Mouse (Mus musculus): ENCODE results near the gene Ripor3. TPM values are rescaled to one million over a fixed set of nuclear protein-coding genes. Genes with fewer than 3 reads are reported as not detected.

Ripor3 gene
- polyA plus RNA-seq, 1 experiment = 0.84 TPM

GRCm38 (mm10) chr2:168006489-168006888 is 3.9 kb downstream of the Ripor3 start:
- DNase-seq = no peak
- Histone ChIP-seq H3K27me3 (ENCODE audit: control insufficient read depth, insufficient read depth, low read length) (no peaks in the 10 kb centered on the region), H3K4me1 (ENCODE audit: control insufficient read depth, insufficient read depth, low read length) (no peaks in the 10 kb centered on the region), H3K27ac (ENCODE audit: insufficient read depth, low read length) (no peak overlapping the region), H3K4me3 (replicated peaks; ENCODE audit: insufficient read depth, low read depth, low read length) (no peak overlapping the region)
- no peak for TF ChIP-seq CTCF (IDR thresholded peaks at IDR 0.05; ENCODE audit: borderline replicate concordance, insufficient read depth, low read depth, low read length)
- no peak for TF ChIP-seq POLR2A (IDR thresholded peaks at IDR 0.05; ENCODE audit: borderline replicate concordance, insufficient read depth, low read length)
- WGBS = 66% methylated on average over 6 of the region's 6 CpGs

DNA sequence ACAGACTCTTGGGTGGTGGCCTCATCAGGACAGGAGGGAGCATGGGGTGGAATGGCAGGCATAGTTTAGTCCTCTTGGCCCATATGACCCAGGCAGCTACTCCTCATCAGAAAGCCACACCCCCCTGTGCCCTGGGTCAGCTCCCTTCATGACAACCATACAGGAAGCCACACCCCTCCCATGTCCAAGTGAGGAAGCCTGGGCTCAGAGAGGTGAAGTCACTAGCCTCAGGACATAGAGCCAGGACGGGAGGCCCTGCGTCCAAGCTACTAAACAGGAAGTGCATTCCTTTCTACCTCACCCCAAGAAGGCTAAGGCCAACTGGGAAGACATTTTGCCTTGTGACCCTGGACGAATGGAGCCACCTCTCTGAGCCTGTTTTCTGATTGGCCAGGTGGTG is 4.8 kb downstream of the Ripor3 start:
- no peak for TF ChIP-seq POLR2A (IDR thresholded peaks at IDR 0.05; ENCODE audit: borderline replicate concordance, insufficient read depth, low read length)
- no peak for TF ChIP-seq CTCF (IDR thresholded peaks at IDR 0.05; ENCODE audit: borderline replicate concordance, insufficient read depth, low read depth, low read length)
- Histone ChIP-seq H3K4me3 (replicated peaks; ENCODE audit: insufficient read depth, low read depth, low read length) (no peak overlapping the region), H3K4me1 (ENCODE audit: control insufficient read depth, insufficient read depth, low read length) (no peaks in the 10 kb centered on the region)

DNA sequence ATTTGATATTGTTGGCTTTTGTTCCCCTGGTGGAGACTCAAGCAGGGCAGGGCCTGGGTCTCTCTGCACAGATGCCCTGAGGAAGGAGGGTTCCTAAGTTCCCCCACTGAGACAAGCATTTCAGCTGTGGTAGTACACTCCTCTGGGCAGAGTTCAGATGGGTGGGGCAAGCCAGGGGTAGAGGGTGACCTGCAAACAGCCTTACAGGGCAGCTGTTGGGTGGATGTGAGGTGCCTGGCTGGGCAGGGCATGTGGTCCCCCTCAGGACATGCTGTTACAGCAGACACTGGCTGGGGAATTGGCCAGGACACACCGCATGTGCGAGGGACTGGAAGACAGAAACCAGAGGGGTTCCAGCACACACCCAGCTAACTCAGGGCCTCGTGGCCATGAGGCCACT is 5.4 kb downstream of the Ripor3 start:
- Histone ChIP-seq H3K27ac (ENCODE audit: insufficient read depth, low read length) (no peak overlapping the region), H3K4me1 (ENCODE audit: control insufficient read depth, insufficient read depth, low read length) (no peaks in the 10 kb centered on the region), H3K27me3 (ENCODE audit: control insufficient read depth, insufficient read depth, low read length) (no peaks in the 10 kb centered on the region), H3K4me3 (replicated peaks; ENCODE audit: insufficient read depth, low read depth, low read length) (no peak overlapping the region)
- no peak for TF ChIP-seq POLR2A (IDR thresholded peaks at IDR 0.05; ENCODE audit: borderline replicate concordance, insufficient read depth, low read length)
- 74% methylated on average over 3 of the region's 3 CpGs for WGBS
- DNase-seq = no peak

More for the DNA sequence above, 4.8 kb downstream of the Ripor3 start:
- no peak for DNase-seq
- H3K27ac ChIP-seq (ENCODE audit: insufficient read depth, low read length) = no peak overlapping the region
- no peaks in the 10 kb centered on the region for H3K27me3 ChIP-seq (ENCODE audit: control insufficient read depth, insufficient read depth, low read length)
- WGBS = 79% methylated on average over 3 of the region's 3 CpGs

GRCm38 (mm10) chr2:168004369-168004768 is 6.0 kb downstream of the Ripor3 start:
- no peaks in the 10 kb centered on the region for H3K27me3 ChIP-seq (ENCODE audit: control insufficient read depth, insufficient read depth, low read length)

DNA sequence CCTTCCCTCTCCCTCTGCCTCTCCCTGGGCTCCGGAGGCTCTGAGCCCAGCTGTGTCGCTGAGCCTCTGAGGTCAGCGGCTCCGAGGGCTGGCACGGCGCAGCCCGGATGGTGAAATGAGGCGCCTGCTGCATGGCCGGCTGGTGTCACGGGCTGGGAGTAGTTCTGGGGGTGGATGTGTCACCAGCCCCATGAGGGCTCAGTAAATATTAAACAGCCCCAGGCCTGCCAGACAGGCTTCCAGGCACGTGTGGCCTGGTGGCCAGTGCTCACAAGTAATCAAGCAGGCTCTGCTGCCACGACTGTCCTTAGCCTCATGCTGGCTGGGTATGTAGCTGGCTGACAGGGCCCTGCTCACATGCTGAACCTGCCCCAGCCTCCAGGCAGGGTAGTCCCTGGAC is 7.0 kb downstream of the Ripor3 start:
- Histone ChIP-seq H3K27ac (ENCODE audit: insufficient read depth, low read length) (no peak overlapping the region), H3K27me3 (ENCODE audit: control insufficient read depth, insufficient read depth, low read length) (no peaks in the 10 kb centered on the region), H3K4me1 (ENCODE audit: control insufficient read depth, insufficient read depth, low read length) (no peaks in the 10 kb centered on the region), H3K4me3 (replicated peaks; ENCODE audit: insufficient read depth, low read depth, low read length) (no peak overlapping the region)
- TF ChIP-seq CTCF (IDR thresholded peaks at IDR 0.05; ENCODE audit: borderline replicate concordance, insufficient read depth, low read depth, low read length) = no peak
- no peak for TF ChIP-seq POLR2A (IDR thresholded peaks at IDR 0.05; ENCODE audit: borderline replicate concordance, insufficient read depth, low read length)
- 26% methylated on average over 12 of the region's 12 CpGs for WGBS
- no peak for DNase-seq

More at GRCm38 (mm10) chr2:168004369-168004768, 6.0 kb downstream of the Ripor3 start:
- 68% methylated on average over 2 of the region's 2 CpGs for WGBS
- H3K4me3 ChIP-seq (replicated peaks; ENCODE audit: insufficient read depth, low read depth, low read length) = no peak overlapping the region
- no peaks in the 10 kb centered on the region for H3K4me1 ChIP-seq (ENCODE audit: control insufficient read depth, insufficient read depth, low read length)
- H3K27ac ChIP-seq (ENCODE audit: insufficient read depth, low read length) = no peak overlapping the region
- DNase-seq = no peak
- TF ChIP-seq CTCF (IDR thresholded peaks at IDR 0.05; ENCODE audit: borderline replicate concordance, insufficient read depth, low read depth, low read length) (peak; percentile 16; the same call in 1 of the 2 replicates), POLR2A (IDR thresholded peaks at IDR 0.05; ENCODE audit: borderline replicate concordance, insufficient read depth, low read length) (no peak)

DNA sequence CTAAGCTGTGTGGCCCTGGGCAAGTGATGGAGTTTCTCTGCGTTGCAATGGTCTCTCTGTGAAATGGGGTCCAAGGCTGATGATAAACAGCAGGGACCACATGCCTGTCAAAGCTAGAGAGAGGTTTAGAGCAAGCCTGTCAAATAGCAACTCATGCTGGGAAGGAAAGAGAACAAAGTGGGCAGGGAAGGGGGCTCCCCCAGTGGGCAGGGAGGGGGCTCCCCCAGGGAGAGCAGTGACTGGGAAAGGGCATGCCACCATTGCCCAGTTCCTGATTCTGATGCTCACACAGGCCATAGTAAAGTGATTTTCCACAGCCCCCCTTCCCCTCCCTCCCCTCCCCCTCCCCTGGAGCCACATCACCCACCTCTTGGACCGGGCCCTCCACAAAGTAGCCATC is 7.5 kb downstream of the Ripor3 start:
- Histone ChIP-seq H3K27ac (ENCODE audit: insufficient read depth, low read length) (no peak overlapping the region), H3K4me3 (replicated peaks; ENCODE audit: insufficient read depth, low read depth, low read length) (no peak overlapping the region), H3K27me3 (ENCODE audit: control insufficient read depth, insufficient read depth, low read length) (no peaks in the 10 kb centered on the region), H3K4me1 (ENCODE audit: control insufficient read depth, insufficient read depth, low read length) (no peaks in the 10 kb centered on the region)
- no peak for DNase-seq
- WGBS = 45% methylated on average over 2 of the region's 2 CpGs
- TF ChIP-seq POLR2A (IDR thresholded peaks at IDR 0.05; ENCODE audit: borderline replicate concordance, insufficient read depth, low read length) = no peak
- no peak for TF ChIP-seq CTCF (IDR thresholded peaks at IDR 0.05; ENCODE audit: borderline replicate concordance, insufficient read depth, low read depth, low read length)

- H3K27me3 ChIP-seq (ENCODE audit: control insufficient read depth, insufficient read depth, low read length) = no peaks in the 10 kb centered on the region
- no peak overlapping the region for H3K27ac ChIP-seq (ENCODE audit: insufficient read depth, low read length)
- H3K4me1 ChIP-seq (ENCODE audit: control insufficient read depth, insufficient read depth, low read length) = no peaks in the 10 kb centered on the region
- WGBS = 63% methylated on average over 4 of the region's 4 CpGs
- no peak overlapping the region for H3K4me3 ChIP-seq (replicated peaks; ENCODE audit: insufficient read depth, low read depth, low read length)
- TF ChIP-seq CTCF (IDR thresholded peaks at IDR 0.05; ENCODE audit: borderline replicate concordance, insufficient read depth, low read depth, low read length) = no peak
- TF ChIP-seq POLR2A (IDR thresholded peaks at IDR 0.05; ENCODE audit: borderline replicate concordance, insufficient read depth, low read length) = no peak
- DNase-seq = no peak
These were observed 8.2 kb downstream of the Ripor3 start for GRCm38 (mm10) chr2:168002188-168002587.

DNA sequence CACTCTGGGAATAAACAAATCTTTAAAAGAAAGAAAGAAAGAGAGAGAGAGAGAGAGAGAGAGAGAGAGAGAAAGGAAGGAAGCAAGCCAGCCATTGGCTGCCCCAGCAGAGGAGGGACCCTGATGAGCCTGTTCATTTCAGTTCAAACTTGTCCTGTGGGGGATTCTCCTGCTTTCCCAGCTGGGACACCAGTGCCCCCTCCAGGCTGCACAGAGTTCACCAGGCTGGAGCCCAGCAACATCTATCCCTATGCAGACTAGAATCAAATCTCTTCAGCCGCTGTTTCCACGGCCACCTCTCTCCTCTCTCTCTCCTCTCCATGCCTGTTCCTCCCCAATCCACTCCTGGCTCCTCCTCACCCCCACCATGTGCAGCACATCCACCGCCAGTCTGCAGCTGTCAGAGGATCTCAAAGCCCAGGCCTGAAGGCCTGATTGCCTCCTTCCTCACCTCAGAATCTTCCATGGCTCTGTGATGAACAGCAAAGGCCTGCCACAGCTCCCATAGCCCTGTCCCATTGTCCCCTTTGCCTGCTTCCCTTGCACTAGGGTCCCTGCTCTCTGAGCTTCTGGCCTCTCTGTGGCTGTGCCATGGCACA is 11.2 kb downstream of the Ripor3 start:
- no peak for DNase-seq
- no peaks in the 10 kb centered on the region for H3K27me3 ChIP-seq (ENCODE audit: control insufficient read depth, insufficient read depth, low read length)
- H3K4me1 ChIP-seq (ENCODE audit: control insufficient read depth, insufficient read depth, low read length) = no peaks in the 10 kb centered on the region
- 37% methylated on average over 3 of the region's 3 CpGs for WGBS
- H3K27ac ChIP-seq (ENCODE audit: insufficient read depth, low read length) = no peak overlapping the region
- H3K4me3 ChIP-seq (replicated peaks; ENCODE audit: insufficient read depth, low read depth, low read length) = no peak overlapping the region
- TF ChIP-seq POLR2A (IDR thresholded peaks at IDR 0.05; ENCODE audit: borderline replicate concordance, insufficient read depth, low read length) (no peak), CTCF (IDR thresholded peaks at IDR 0.05; ENCODE audit: borderline replicate concordance, insufficient read depth, low read depth, low read length) (no peak)
